Mouse (Mus musculus) left cerebral cortex, adult 8-10 months (tissue): ENCODE data around the gene Olfr68. TPM values are rescaled to one million over a fixed set of nuclear protein-coding genes. Genes with fewer than 3 reads are reported as not detected.
"Not testable (repeated sequence)": the region's sequence is repeated elsewhere in the genome, so short reads cannot be mapped to it uniquely, and the experiment has no call there.

Experiments used
- DNase-seq, 2 experiments: peaks; one replicate each; pipeline ENCODE4 v3.0.0; 2022; ENCODE audit warnings: low spot score in 2 of 2
- total RNA-seq, 4 experiments: library from RNA; stranded (reverse); gene quantifications; 2 replicates each; pipeline ENCODE4 v1.2.4; 2022

Gene Olfr68
- total RNA-seq, 4 experiments from 2014 or later, result not detected

GRCm38 (mm10) chr7:103767687-103768086 is 11.8 kb downstream of the Olfr68 start:
- DNase-seq, result not testable (repeated sequence)

- DNase-seq, result not testable (repeated sequence)
Observed at GRCm38 (mm10) chr7:103762212-103762611, 17.3 kb downstream of the Olfr68 start.

DNA sequence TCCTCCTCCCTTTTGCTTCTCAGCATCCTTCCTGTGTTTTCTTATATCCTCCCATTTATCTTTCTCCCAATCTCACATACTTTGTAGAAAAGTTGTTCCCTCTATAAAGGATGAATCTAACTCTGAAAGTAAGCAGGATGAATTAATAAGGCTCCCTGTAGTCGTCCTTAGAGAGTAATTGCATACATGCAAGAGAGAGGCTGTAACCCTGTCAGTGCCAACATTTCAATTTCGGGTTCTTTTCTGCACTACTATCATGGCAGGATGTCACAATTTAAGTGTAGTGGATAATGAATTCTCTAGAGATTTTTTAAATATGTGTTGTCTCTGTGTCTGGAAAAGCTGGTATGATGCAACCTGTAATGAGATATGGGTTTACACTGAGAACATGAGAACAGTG is 22.3 kb downstream of the Olfr68 start, which contains the start of gene Olfr630:
Olfr630 (minus strand) TSS at position 101 of the 400 bp plus-strand sequence.
- DNase-seq, result no peak

- no peak for DNase-seq
Observed at GRCm38 (mm10) chr7:103744843-103745242, 34.7 kb downstream of the Olfr68 start, which contains the start of gene Olfr629. Olfr629 (minus strand) TSS chr7:103744943.

DNA sequence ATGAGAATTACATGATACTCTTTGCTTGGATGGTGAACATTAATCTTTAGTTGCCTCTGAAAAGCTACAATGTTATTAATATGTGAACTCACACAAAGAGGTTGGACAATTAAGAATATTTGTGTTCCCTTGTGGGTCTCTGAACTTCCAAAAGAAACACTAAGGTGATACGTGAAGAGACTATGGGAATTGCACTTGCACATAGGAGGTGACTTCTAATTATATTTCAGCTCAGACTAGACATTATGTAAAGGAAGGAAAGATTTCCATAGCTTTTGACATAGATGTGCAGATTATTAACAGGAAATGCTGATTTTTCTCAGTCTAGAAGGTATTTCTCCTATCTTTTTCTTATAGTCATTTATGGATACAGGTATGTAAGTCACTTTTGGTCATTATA is 49.4 kb downstream of the Olfr68 start, which contains the start of gene Olfr628:
Olfr628 (plus strand) TSS at position 301 of the 400 bp plus-strand sequence.
- no peak for DNase-seq

Other genes with a start within 250 kb of the Olfr68 start
- gene Olfr612, start 237.0 kb downstream of the Olfr68 start, total RNA-seq, result not detected
- not detected for gene Olfr613, start 231.6 kb downstream of the Olfr68 start, total RNA-seq
- gene Olfr615, start 223.6 kb downstream of the Olfr68 start, total RNA-seq, result not detected
- not detected for gene Olfr616, start 210.6 kb downstream of the Olfr68 start, total RNA-seq
- not detected for gene Olfr617, start 206.6 kb downstream of the Olfr68 start, total RNA-seq
- not detected for gene Olfr618, start 189.6 kb downstream of the Olfr68 start, total RNA-seq
- gene Olfr619, start 179.1 kb downstream of the Olfr68 start, total RNA-seq, result not detected
- gene Olfr620, start 167.2 kb downstream of the Olfr68 start, total RNA-seq, result not detected
- gene Olfr622, start 137.0 kb downstream of the Olfr68 start, total RNA-seq, result not detected
- not detected for gene Olfr623, start 116.0 kb downstream of the Olfr68 start, total RNA-seq
- under 1 TPM in 2 of 4 experiments, not detected in 2; 0.09 TPM for gene Olfr624, start 108.5 kb downstream of the Olfr68 start, total RNA-seq
- not detected for gene Olfr625-ps1, start 97.0 kb downstream of the Olfr68 start, total RNA-seq
- not detected for gene Olfr243, start 65.0 kb downstream of the Olfr68 start, total RNA-seq
- not detected for gene Olfr628, start 49.3 kb downstream of the Olfr68 start, total RNA-seq
- gene Olfr629, start 34.8 kb downstream of the Olfr68 start, total RNA-seq, result not detected
- gene Olfr630, start 22.4 kb downstream of the Olfr68 start, total RNA-seq, result not detected
- not detected for gene Olfr69, start 8.1 kb downstream of the Olfr68 start, total RNA-seq
- not detected for gene Olfr67, start 12.1 kb upstream of the Olfr68 start, total RNA-seq
- 10 to 100 TPM; 16.8 to 31.9 (median 25.7) TPM for gene Hbb-bt, start 34.3 kb upstream of the Olfr68 start, total RNA-seq
- gene Hbb-bs, start 48.4 kb upstream of the Olfr68 start, total RNA-seq, result 100 to 1,000 TPM; 204 to 381 (median 262) TPM
- gene Hbb-bh2, start 60.8 kb upstream of the Olfr68 start, total RNA-seq, result not detected
- not detected for gene Hbb-bh1, start 63.5 kb upstream of the Olfr68 start, total RNA-seq
- gene Hbb-y, start 73.5 kb upstream of the Olfr68 start, total RNA-seq, result under 1 TPM in 1 of 4 experiments, not detected in 3; 0.57 TPM
- gene Olfr66, start 106.6 kb upstream of the Olfr68 start, total RNA-seq, result not detected
- gene Olfr64, start 114.8 kb upstream of the Olfr68 start, total RNA-seq, result not detected
- gene Olfr65, start 123.8 kb upstream of the Olfr68 start, total RNA-seq, result not detected
- gene Olfr631, start 149.1 kb upstream of the Olfr68 start, total RNA-seq, result not detected
- gene Olfr632, start 154.6 kb upstream of the Olfr68 start, total RNA-seq, result not detected
- not detected for gene Olfr633, start 164.7 kb upstream of the Olfr68 start, total RNA-seq
- under 1 TPM in 3 of 4 experiments, not detected in 1; 0.05 to 0.08 (median 0.07) TPM for gene Olfr635, start 191.5 kb upstream of the Olfr68 start, total RNA-seq
- not detected for gene Olfr638, start 219.0 kb upstream of the Olfr68 start, total RNA-seq
- under 1 TPM; 0.11 to 0.19 (median 0.14) TPM for gene Olfr639, start 237.6 kb upstream of the Olfr68 start, total RNA-seq
- not detected for gene Olfr640, start 245.9 kb upstream of the Olfr68 start, total RNA-seq